Mouse (Mus musculus) liver, embryonic 14.5 days (tissue): ENCODE measurements at regions not wholly inside any gene's neighbourhood (a gene's known extent, or its start where the extent isn't known, plus 50 kb on each side); places are given as distances from the start of the nearest gene placed in this dataset.

Experiments used
- ATAC-seq: fragments of 200-750 bp; cut with Nextera tagmentation; 2 replicates; pipeline ENCODE4 v1.8.0; 2017; ENCODE audit warnings: moderate number of reproducible peaks, mild to moderate bottlenecking, moderate library complexity; ENCODE audit not compliant: insufficient read depth
- DNase-seq, 3 experiments: peaks; one replicate each; pipeline ENCODE4 v3.0.0-alpha.2; 2012 to 2013; ENCODE audit warnings: low read depth in 3 of 3, low spot score in 3 of 3
- H3K27ac ChIP-seq: fragments of 300-500 bp; sonication (generic); 2 replicates; pipeline ENCODE4 v1.5.1; 2014; ENCODE audit warnings: moderate library complexity, mild to moderate bottlenecking, control low read depth, inconsistent platforms
- H3K27me3 ChIP-seq: fragments of 300-500 bp; sonication (generic); 2 replicates; pipeline ENCODE4 v1.6.1; 2014; ENCODE audit warnings: mild to moderate bottlenecking, low read length, moderate library complexity; ENCODE audit not compliant: control insufficient read depth, insufficient read depth
- H3K36me3 ChIP-seq: fragments of 300-500 bp; sonication (generic); replicated peaks from 2 replicates; pipeline ENCODE4 v1.6.1; 2014; ENCODE audit warnings: low read depth; ENCODE audit not compliant: control insufficient read depth, insufficient read depth
- H3K4me1 ChIP-seq, 2 experiments: fragments of 200-500 bp in 1 of 2; fragments of 300-500 bp in 1 of 2; sonication (generic) in 1 of 2; replicated peaks; 2 replicates each; pipeline ENCODE4 v1.6.1; 2012 to 2014; ENCODE audit warnings: antibody characterized with exemption in 1 of 2, inconsistent platforms in 1 of 2, low read length in 1 of 2; ENCODE audit not compliant: control insufficient read depth in 2 of 2, insufficient read depth in 2 of 2
- H3K4me2 ChIP-seq: fragments of 300-500 bp; sonication (generic); 2 replicates; pipeline ENCODE4 v1.6.1; 2014; ENCODE audit warnings: low read depth, mild to moderate bottlenecking, control low read depth, moderate library complexity
- H3K4me3 ChIP-seq, 2 experiments: fragments of 200-500 bp in 1 of 2; fragments of 300-500 bp in 1 of 2; sonication (generic) in 1 of 2; 2 replicates each; pipeline ENCODE4 v1.5.1; 2012 to 2014; ENCODE audit warnings: low read depth in 2 of 2, low read length in 2 of 2, mild to moderate bottlenecking in 2 of 2, control low read depth in 1 of 2, inconsistent platforms in 1 of 2, moderate library complexity in 1 of 2; ENCODE audit not compliant: insufficient read depth in 1 of 2
- H3K9ac ChIP-seq: fragments of 300-500 bp; sonication (generic); replicated peaks from 2 replicates; pipeline ENCODE4 v1.6.1; 2014; ENCODE audit warnings: mild to moderate bottlenecking, control low read depth, moderate library complexity
- H3K9me3 ChIP-seq: fragments of 300-500 bp; sonication (generic); 2 replicates; pipeline ENCODE4 v1.6.1; 2016; ENCODE audit warnings: low read length, mixed read lengths; ENCODE audit not compliant: control insufficient read depth
- CTCF ChIP-seq: IDR thresholded peaks from 2 replicates; pipeline ENCODE4 v1.5.1; 2016; ENCODE audit warnings: antibody characterized with exemption, low read depth, control low read depth
- EP300 ChIP-seq: IDR thresholded peaks from 2 replicates; pipeline ENCODE4 v1.6.1; 2016; ENCODE audit warnings: antibody characterized with exemption, low read depth
- WGBS: fragments of 180-500 bp; shearing (Covaris S2); extraction: QIAGEN DNeasy Blood & Tissue Kit; methylation state at CpG from one replicate; pipeline ENCODE4 v1.1.7; 2014; ENCODE audit not compliant: insufficient replicate concordance; 5-methylcytosine and 5-hydroxymethylcytosine counted together

GRCm38 (mm10) chr14:115042055-115042564 is 49.9 kb upstream of the Gpc5 start:
- Histone ChIP-seq H3K4me2 (peak overlapping the region; percentile 87), H3K4me1 (peaks cover 2 to 8% of the 10 kb centered on the region in 2 experiments), H3K27me3 (no peaks in the 10 kb centered on the region; the same call in 1 of the 2 replicates), H3K36me3 (peaks cover 38% of the 10 kb centered on the region), H3K4me3 (peak overlapping the region; percentile 91 to 95), H3K27ac (no peak overlapping the region), H3K9me3 (no peaks in the 10 kb centered on the region), H3K9ac (peak overlapping the region; percentile 93)
- WGBS, result under 1% methylated on average over 42 of the region's 51 CpGs
- peak; percentile 70 for TF ChIP-seq CTCF
- TF ChIP-seq EP300, result no peak
- DNase-seq (peak; percentile 61 to 66 (median 61)), ATAC-seq (peak; percentile 70)
